Mouse (Mus musculus): Measurements from ENCODE around the gene Gm49358. TPM values are rescaled to one million over a fixed set of nuclear protein-coding genes. Genes with fewer than 3 reads are reported as not detected.

Gene Gm49358
- polyA plus RNA-seq, 1 experiment from 2014 or later: not detected

GRCm38 (mm10) chr10:86742918-86743317 is 20.9 kb upstream of the Gm49358 start:
- H3K4me1 ChIP-seq (ENCODE audit: insufficient read depth): no peaks in the 10 kb centered on the region
- ATAC-seq: no peak
- no peak overlapping the region for H3K9ac ChIP-seq (replicated peaks)
- H3K36me3 ChIP-seq (replicated peaks; ENCODE audit: insufficient read depth, low read length): no peaks in the 10 kb centered on the region
- H3K4me2 ChIP-seq (ENCODE audit: low read depth, low read length): no peak overlapping the region
- TF ChIP-seq EP300 (IDR thresholded peaks at IDR 0.05; ENCODE audit: low read depth) (no peak), CTCF (IDR thresholded peaks at IDR 0.05; ENCODE audit: low read depth) (no peak)
- DNase-seq: no peak
- H3K27ac ChIP-seq (ENCODE audit: low read depth): no peak overlapping the region
- no peak overlapping the region for H3K4me3 ChIP-seq (ENCODE audit: low read depth, low read length)
- H3K27me3 ChIP-seq (ENCODE audit: insufficient read depth, low read length): no peaks in the 10 kb centered on the region
- no peaks in the 10 kb centered on the region for H3K9me3 ChIP-seq (ENCODE audit: low read length)
- WGBS (ENCODE audit: insufficient replicate concordance): 82% methylated on average over 2 of the region's 2 CpGs

GRCm38 (mm10) chr10:86744306-86744705 is 19.5 kb upstream of the Gm49358 start:
- H3K4me2 ChIP-seq (ENCODE audit: low read depth, low read length): no peak overlapping the region
- TF ChIP-seq CTCF (IDR thresholded peaks at IDR 0.05; ENCODE audit: low read depth) (no peak), EP300 (IDR thresholded peaks at IDR 0.05; ENCODE audit: low read depth) (no peak)
- no peaks in the 10 kb centered on the region for H3K36me3 ChIP-seq (replicated peaks; ENCODE audit: insufficient read depth, low read length)
- no peaks in the 10 kb centered on the region for H3K4me1 ChIP-seq (ENCODE audit: insufficient read depth)
- no peak overlapping the region for H3K27ac ChIP-seq (ENCODE audit: low read depth)
- no peak overlapping the region for H3K4me3 ChIP-seq (ENCODE audit: low read depth, low read length)
- WGBS (ENCODE audit: insufficient replicate concordance): 76% methylated on average over 7 of the region's 7 CpGs
- no peaks in the 10 kb centered on the region for H3K9me3 ChIP-seq (ENCODE audit: low read length)
- H3K9ac ChIP-seq (replicated peaks): no peak overlapping the region
- H3K27me3 ChIP-seq (ENCODE audit: insufficient read depth, low read length): no peaks in the 10 kb centered on the region
- DNase-seq: no peak
- no peak for ATAC-seq

- ATAC-seq (no peak), DNase-seq (no peak)
- WGBS (ENCODE audit: insufficient replicate concordance): 73% methylated on average over 6 of the region's 6 CpGs
- TF ChIP-seq EP300 (IDR thresholded peaks at IDR 0.05; ENCODE audit: low read depth): no peak
- TF ChIP-seq CTCF (IDR thresholded peaks at IDR 0.05; ENCODE audit: low read depth): no peak
- no peaks in the 10 kb centered on the region for H3K4me1 ChIP-seq (ENCODE audit: insufficient read depth)
- H3K9ac ChIP-seq (replicated peaks): no peak overlapping the region
- H3K4me2 ChIP-seq (ENCODE audit: low read depth, low read length): no peak overlapping the region
- H3K27ac ChIP-seq (ENCODE audit: low read depth): no peak overlapping the region
- H3K9me3 ChIP-seq (ENCODE audit: low read length): no peaks in the 10 kb centered on the region
- H3K4me3 ChIP-seq (ENCODE audit: low read depth, low read length): no peak overlapping the region
- no peaks in the 10 kb centered on the region for H3K27me3 ChIP-seq (ENCODE audit: insufficient read depth, low read length)
- no peaks in the 10 kb centered on the region for H3K36me3 ChIP-seq (replicated peaks; ENCODE audit: insufficient read depth, low read length)
Observed at GRCm38 (mm10) chr10:86755816-86756502, 7.8 kb upstream of the Gm49358 start.

- no peak for ATAC-seq
- Histone ChIP-seq H3K36me3 (replicated peaks; ENCODE audit: insufficient read depth, low read length) (no peaks in the 10 kb centered on the region), H3K9me3 (ENCODE audit: low read length) (no peaks in the 10 kb centered on the region), H3K4me3 (ENCODE audit: low read depth, low read length) (no peak overlapping the region), H3K4me1 (ENCODE audit: insufficient read depth) (no peaks in the 10 kb centered on the region), H3K4me2 (ENCODE audit: low read depth, low read length) (no peak overlapping the region), H3K27ac (ENCODE audit: low read depth) (no peak overlapping the region), H3K27me3 (ENCODE audit: insufficient read depth, low read length) (no peaks in the 10 kb centered on the region), H3K9ac (replicated peaks) (no peak overlapping the region)
- no peak for DNase-seq
- 73% methylated on average over 1 of the region's 1 CpGs for WGBS (ENCODE audit: insufficient replicate concordance)
- no peak for TF ChIP-seq CTCF (IDR thresholded peaks at IDR 0.05; ENCODE audit: low read depth)
- no peak for TF ChIP-seq EP300 (IDR thresholded peaks at IDR 0.05; ENCODE audit: low read depth)
Observed at GRCm38 (mm10) chr10:86757724-86758123, 6.0 kb upstream of the Gm49358 start.

GRCm38 (mm10) chr10:86758211-86758610 is 5.6 kb upstream of the Gm49358 start:
- no peak overlapping the region for H3K4me3 ChIP-seq (ENCODE audit: low read depth, low read length)
- DNase-seq (no peak), ATAC-seq (no peak)
- H3K27ac ChIP-seq (ENCODE audit: low read depth): no peak overlapping the region
- no peak overlapping the region for H3K9ac ChIP-seq (replicated peaks)
- H3K9me3 ChIP-seq (ENCODE audit: low read length): no peaks in the 10 kb centered on the region
- no peaks in the 10 kb centered on the region for H3K4me1 ChIP-seq (ENCODE audit: insufficient read depth)
- 83% methylated on average over 6 of the region's 6 CpGs for WGBS (ENCODE audit: insufficient replicate concordance)
- H3K27me3 ChIP-seq (ENCODE audit: insufficient read depth, low read length): no peaks in the 10 kb centered on the region
- no peaks in the 10 kb centered on the region for H3K36me3 ChIP-seq (replicated peaks; ENCODE audit: insufficient read depth, low read length)
- TF ChIP-seq EP300 (IDR thresholded peaks at IDR 0.05; ENCODE audit: low read depth) (no peak), CTCF (IDR thresholded peaks at IDR 0.05; ENCODE audit: low read depth) (no peak)
- H3K4me2 ChIP-seq (ENCODE audit: low read depth, low read length): no peak overlapping the region

GRCm38 (mm10) chr10:86761236-86761635 is 2.5 kb upstream of the Gm49358 start:
- H3K9ac ChIP-seq (replicated peaks): no peak overlapping the region
- DNase-seq (no peak), ATAC-seq (no peak)
- no peaks in the 10 kb centered on the region for H3K27me3 ChIP-seq (ENCODE audit: insufficient read depth, low read length)
- TF ChIP-seq CTCF (IDR thresholded peaks at IDR 0.05; ENCODE audit: low read depth) (no peak), EP300 (IDR thresholded peaks at IDR 0.05; ENCODE audit: low read depth) (no peak)
- H3K4me1 ChIP-seq (ENCODE audit: insufficient read depth): no peaks in the 10 kb centered on the region
- no peaks in the 10 kb centered on the region for H3K9me3 ChIP-seq (ENCODE audit: low read length)
- H3K27ac ChIP-seq (ENCODE audit: low read depth): no peak overlapping the region
- no peak overlapping the region for H3K4me2 ChIP-seq (ENCODE audit: low read depth, low read length)
- H3K4me3 ChIP-seq (ENCODE audit: low read depth, low read length): no peak overlapping the region
- H3K36me3 ChIP-seq (replicated peaks; ENCODE audit: insufficient read depth, low read length): no peaks in the 10 kb centered on the region
- WGBS (ENCODE audit: insufficient replicate concordance): 95% methylated on average over 1 of the region's 1 CpGs

All from liver, postnatal 0 days (tissue).